Mouse (Mus musculus) B cell, adult 2 months (primary cell): ENCODE measurements at regions not wholly inside any gene's neighbourhood (a gene's known extent, or its start where the extent isn't known, plus 50 kb on each side); places are given as distances from the start of the nearest gene placed in this dataset.
A peak's percentile ranks its signal among the peaks of the same experiment; 100 is the strongest.

Experiments used
- DNase-seq, 2 experiments: peaks; one replicate each; pipeline ENCODE4 v3.0.0; 2022

DNA sequence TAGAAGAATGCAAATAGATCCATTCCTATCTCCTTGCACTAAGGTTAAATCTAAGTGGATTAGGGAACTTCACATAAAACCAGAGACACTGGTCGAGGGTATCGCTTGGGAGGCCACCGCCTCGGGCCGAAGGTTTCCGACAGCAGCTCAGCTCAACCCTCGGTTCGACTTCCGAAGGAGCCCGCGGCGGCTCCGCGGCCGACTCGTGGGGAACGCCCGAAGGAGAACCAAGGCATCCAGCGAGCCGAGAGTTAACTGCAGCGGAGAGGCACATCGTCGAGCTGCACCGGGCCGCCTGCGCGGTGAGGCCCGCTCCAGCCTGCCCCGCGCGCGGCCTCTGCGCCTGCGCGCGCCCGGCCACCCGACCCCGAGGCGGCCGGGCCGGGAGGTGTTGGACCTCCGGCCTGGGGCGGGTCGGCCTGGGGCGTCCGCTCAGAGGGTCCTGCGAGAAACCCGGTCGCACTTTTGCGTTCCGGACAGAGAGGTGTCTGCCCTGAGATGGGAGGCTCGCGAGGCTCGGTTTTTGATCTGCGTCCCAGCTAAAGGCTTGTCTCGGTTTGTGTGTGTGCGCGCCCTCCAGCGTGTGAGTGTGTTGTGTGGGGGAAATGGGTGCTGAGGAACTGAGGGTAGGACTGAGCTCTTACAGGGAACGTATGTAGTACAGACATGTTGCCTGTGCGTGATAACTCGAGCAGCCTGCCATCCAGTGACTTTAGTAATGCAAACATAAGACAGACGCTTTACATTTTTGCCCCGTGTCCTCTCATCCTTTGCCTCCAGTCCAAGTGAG, 50.9 kb upstream of the Vmn2r9 start:
- peak; percentile 40 to 55 for DNase-seq
